Mouse (Mus musculus) G1E (cell line): ENCODE results near the gene Camk2g.

Experiments used
- CTCF ChIP-seq: IDR thresholded peaks from 2 replicates; pipeline ENCODE4 v1.5.1; 2012; ENCODE audit warnings: low read depth, low read length, inconsistent platforms, mixed read lengths
- GATA1 ChIP-seq: IDR thresholded peaks from 2 replicates; pipeline ENCODE4 v1.6.1; 2012; ENCODE audit warnings: borderline replicate concordance, low read length, inconsistent platforms, mixed read lengths

- TF ChIP-seq CTCF (no peak), GATA1 (no peak)
These were observed 37.4 kb upstream of the Camk2g start for GRCm38 (mm10) chr14:20831141-20831910.
